Mouse (Mus musculus) thymus, adult 2 months (tissue): ENCODE measurements around the gene Itgb2l.

Experiments
- CTCF ChIP-seq: fragments of 200-500 bp; IDR thresholded peaks from 2 replicates; pipeline ENCODE4 v1.5.1; 2012; ENCODE audit warnings: mild to moderate bottlenecking, control low read depth, low read length, moderate library complexity, borderline replicate concordance; ENCODE audit not compliant: control insufficient read depth, poor library complexity, insufficient read depth; ENCODE audit errors: extremely low read depth
- POLR2A ChIP-seq: fragments of 200-500 bp; IDR thresholded peaks from 2 replicates; pipeline ENCODE4 v1.6.1; 2012; ENCODE audit warnings: mild to moderate bottlenecking, low read length, control low read depth, moderate library complexity; ENCODE audit not compliant: control insufficient read depth, poor library complexity, insufficient read depth; ENCODE audit errors: extremely low read depth

GRCm38 (mm10) chr16:96387685-96388371 is 55.6 kb downstream of the Itgb2l start:
- TF ChIP-seq CTCF (no peak), POLR2A (no peak)
